Mouse (Mus musculus) kidney, adult 2 months (tissue): ENCODE measurements at regions not wholly inside any gene's neighbourhood (a gene's known extent, or its start where the extent isn't known, plus 50 kb on each side); places are given as distances from the start of the nearest gene placed in this dataset.

Source experiments
- CTCF ChIP-seq: fragments of 200-500 bp; conservative IDR thresholded peaks from 2 replicates; pipeline ENCODE4 v1.5.1; 2011; ENCODE audit warnings: low read depth, mild to moderate bottlenecking, control low read depth, low read length, moderate library complexity, mixed read lengths; ENCODE audit not compliant: insufficient read depth, insufficient read length
- POLR2A ChIP-seq: fragments of 200-500 bp; IDR thresholded peaks from one replicate; pipeline ENCODE4 v1.6.1; 2011; ENCODE audit warnings: low read depth, low read length, control low read depth

DNA sequence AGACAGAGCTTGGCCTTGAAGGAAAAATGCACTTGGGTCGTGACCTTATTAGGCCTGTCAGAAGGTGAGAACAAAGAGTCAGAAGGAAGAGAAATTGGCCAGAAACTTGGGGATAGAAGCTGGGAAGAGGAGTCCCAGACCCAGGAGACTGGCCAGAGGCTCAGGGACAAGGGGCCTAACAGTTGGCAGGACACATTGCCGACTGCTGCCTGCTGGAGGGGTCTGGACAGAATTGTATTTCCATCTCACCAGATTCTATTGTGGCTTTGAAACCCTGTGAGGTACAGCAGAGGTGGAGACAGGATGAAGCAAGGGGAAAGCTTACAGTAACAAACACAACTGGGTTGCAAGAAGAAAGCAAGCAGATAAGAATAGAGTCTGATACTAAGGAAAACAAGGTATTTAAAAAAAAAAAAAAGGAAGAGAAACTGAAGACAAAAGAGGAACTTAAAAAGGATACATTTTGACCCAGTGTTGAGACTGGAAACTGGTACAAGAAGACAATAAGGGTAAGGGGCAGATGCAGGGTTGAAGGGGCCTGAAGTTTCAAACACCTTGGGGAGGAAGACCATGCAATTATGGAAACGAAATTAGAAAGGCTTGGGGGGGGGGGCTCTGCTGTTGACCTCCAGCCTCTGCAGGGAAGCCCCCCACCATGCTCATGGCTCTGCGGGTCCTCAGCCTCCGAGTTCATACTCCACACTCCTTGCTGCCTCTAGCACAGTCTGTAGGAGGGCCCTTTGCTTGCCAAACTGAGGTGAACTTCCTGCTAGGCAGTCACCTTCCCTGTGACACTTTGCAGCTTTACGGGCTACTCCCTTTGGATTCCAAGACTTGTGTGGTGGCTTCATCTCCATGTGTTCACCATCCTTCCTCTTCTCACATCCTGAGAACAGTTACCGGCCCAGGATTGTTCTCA, 87.1 kb downstream of the A830031A19Rik start:
- no peak for TF ChIP-seq CTCF
- TF ChIP-seq POLR2A, result no peak
